Mouse (Mus musculus) liver, adult 2 months (tissue): ENCODE measurements around the gene Snip1.

Source experiments
- CTCF ChIP-seq: fragments of 200-500 bp; IDR thresholded peaks from 2 replicates; pipeline ENCODE4 v1.5.1; 2011; ENCODE audit warnings: low read depth, low read length, control low read depth
- POLR2A ChIP-seq: fragments of 200-500 bp; IDR thresholded peaks from 2 replicates; pipeline ENCODE4 v1.6.1; 2011; ENCODE audit warnings: low read length, control low read depth; ENCODE audit not compliant: insufficient read depth; ENCODE audit errors: extremely low read depth

DNA sequence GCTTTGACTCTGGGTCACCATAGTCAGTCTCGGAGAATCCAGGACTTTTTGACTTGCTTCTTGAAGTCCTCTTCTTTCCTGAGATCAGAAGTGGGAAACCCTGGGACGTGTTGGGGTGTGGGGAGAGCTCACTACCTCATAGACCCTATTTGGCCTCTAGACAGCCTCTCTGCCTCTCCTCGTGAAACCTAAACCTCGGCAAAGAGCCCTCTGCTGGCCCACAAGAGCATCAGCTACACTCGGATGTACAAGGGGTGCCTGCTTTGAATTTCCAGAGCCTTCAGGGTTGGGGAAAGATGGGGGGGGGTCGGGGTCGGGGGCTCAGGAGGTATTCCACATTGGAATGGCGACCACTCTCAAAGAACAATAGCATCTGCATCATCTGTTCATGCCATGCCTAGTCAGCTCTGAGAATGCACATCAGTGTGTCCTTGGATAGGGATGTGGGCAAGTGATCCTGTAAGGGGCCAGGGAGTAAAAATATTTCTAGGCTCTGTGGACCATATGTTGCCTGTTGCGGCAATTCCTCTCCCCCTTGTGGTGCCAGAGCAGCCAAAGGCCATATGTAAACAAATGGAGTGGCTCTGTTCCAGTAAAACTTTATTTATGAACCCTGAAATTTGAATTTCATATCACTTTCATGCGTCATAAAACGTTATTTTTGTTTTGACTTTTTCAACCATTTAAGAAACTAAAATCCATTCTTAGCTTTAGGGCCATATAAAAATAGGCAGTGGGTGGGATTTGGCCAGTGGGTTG, 45.5 kb upstream of the Snip1 start:
- TF ChIP-seq CTCF (no peak), POLR2A (no peak)
